Mouse (Mus musculus) large intestine, adult 2 months (tissue): ENCODE measurements at regions not wholly inside any gene's neighbourhood (a gene's known extent, or its start where the extent isn't known, plus 50 kb on each side); places are given as distances from the start of the nearest gene placed in this dataset.

Experiments
- DNase-seq: peaks from one replicate; pipeline ENCODE4 v3.0.0-alpha.2; 2012; ENCODE audit warnings: low read depth, low spot score
- WGBS: fragments of 180-500 bp; shearing (Covaris S2); methylation state at CpG from one replicate; pipeline ENCODE4 v1.1.7; 2018; 5-methylcytosine and 5-hydroxymethylcytosine counted together

DNA sequence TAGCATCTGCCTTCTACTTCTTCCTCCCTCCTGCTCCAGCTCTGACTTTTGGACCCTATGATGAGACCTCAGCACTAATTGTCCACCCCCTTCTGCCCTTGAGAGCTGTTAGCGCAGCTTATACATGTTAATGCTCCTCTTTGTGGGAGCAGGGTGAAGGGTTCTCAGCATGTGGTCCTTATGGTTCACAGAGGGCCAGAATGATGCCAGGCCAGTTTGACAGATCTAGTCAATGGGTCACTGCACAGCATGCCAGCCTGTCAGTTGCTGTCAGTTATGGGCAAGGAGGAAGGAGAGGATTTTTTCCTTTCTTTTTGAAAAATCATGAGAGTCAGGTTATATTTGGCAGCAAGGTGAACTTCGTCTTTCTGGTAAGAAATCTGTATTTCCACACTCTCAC is 68.4 kb downstream of the 4931417E11Rik start:
- 85% methylated on average over 2 of the region's 2 CpGs for WGBS
- DNase-seq, result no peak

- no peak for DNase-seq
- WGBS, result 58% methylated on average over 6 of the region's 6 CpGs
These were observed 80.2 kb downstream of the 4931417E11Rik start for GRCm38 (mm10) chr6:73389301-73389700.

GRCm38 (mm10) chr6:73386261-73386660 is 83.2 kb downstream of the 4931417E11Rik start:
- 80% methylated on average over 3 of the region's 3 CpGs for WGBS
- no peak for DNase-seq

GRCm38 (mm10) chr6:73379825-73380224 is 89.6 kb downstream of the 4931417E11Rik start:
- 60% methylated on average over 5 of the region's 5 CpGs for WGBS
- DNase-seq, result no peak

- no peak for DNase-seq
- WGBS, result 86% methylated on average over 8 of the region's 8 CpGs
These were observed 91.6 kb downstream of the 4931417E11Rik start for GRCm38 (mm10) chr6:73377884-73378283.

- DNase-seq, result no peak
- WGBS, result 97% methylated on average over 11 of the region's 11 CpGs
These were observed 93.2 kb downstream of the 4931417E11Rik start for GRCm38 (mm10) chr6:73376291-73376690.

- no peak for DNase-seq
- WGBS, result 81% methylated on average over 5 of the region's 5 CpGs
These were observed 96.6 kb downstream of the 4931417E11Rik start for GRCm38 (mm10) chr6:73372901-73373300.

DNA sequence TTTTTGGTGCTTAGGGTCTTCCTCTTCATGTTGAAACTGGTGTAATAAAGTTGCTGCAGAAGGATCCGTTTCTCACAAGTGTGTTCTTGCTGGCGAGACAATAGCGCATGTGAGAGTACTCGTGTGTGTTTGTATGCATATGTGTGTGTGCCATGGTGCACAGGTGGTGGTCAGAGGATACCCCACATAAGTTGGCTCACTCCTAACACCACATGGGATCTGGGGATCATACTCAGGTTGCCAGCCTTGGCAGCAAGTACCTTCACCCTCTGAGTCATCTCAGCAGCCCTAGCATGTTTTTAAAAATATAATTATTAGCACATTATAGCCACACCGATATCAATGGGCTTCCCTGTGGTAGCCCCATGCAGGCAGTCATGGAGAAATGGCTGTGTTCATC is 97.6 kb downstream of the 4931417E11Rik start:
- no peak for DNase-seq
- WGBS, result 84% methylated on average over 5 of the region's 5 CpGs

DNA sequence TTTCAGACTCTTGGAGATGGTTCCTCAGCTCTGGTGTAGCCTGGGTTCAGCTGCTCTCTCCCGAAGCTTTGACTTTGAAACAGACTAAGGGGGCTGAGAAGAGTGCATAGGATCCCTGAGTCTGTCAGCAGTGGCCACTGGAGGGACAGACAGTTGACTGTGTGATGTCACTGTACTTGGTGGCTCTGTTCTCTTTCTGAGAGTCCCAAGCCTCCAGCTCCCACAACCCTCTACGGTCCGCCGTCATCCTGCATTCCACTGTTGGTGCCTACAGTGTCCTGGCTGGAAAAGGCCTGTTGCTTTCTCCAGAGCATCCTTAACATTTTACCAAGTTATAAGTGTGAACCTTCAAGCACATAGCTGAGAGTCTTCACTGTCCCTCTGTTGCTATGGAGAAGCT is 98.6 kb downstream of the 4931417E11Rik start:
- WGBS, result 92% methylated on average over 4 of the region's 4 CpGs
- DNase-seq, result no peak

- no peak for DNase-seq
- 29% methylated on average over 6 of the region's 6 CpGs for WGBS
These were observed 100.7 kb downstream of the 4931417E11Rik start for GRCm38 (mm10) chr6:73368836-73369141.

DNA sequence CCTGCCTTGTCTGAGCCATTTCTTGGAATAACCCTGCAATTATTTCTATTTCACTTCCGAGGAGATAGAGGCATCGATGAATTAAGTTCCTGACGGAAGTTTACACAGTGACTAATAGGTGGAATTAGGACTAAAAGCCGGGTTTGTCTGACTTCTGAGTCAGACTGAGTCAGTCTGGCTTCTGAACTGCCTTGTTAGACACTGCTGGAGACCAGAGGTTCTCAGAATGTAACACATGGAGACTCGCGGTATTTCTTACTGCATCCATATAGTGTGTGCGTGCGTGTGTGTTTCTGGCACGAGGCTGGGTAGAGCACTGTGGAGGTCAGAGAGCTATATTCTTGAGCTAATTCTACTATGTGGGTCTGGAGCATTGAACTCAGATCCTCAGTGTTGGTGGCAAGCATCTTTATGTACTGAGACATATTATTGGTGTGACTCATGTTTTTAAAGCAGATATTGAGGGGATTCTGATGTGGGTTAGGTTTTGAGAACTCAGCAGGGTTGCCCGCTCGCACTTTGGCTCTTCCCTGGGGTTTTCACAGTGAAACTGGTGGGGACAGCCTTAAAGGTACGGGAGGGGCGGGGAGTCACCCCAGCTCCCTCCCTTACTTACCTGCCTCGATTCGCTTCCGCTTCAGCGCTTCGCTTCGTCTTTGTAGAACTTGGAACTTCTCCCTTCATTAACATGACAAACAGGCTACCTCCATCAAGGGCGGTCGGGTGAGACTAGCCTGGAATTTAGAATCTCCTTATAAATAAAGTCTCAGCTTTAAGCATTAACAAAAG is 101.2 kb downstream of the 4931417E11Rik start:
- 10% methylated on average over 21 of the region's 21 CpGs for WGBS
- no peak for DNase-seq

GRCm38 (mm10) chr6:73367616-73368015 is 101.9 kb downstream of the 4931417E11Rik start:
- DNase-seq, result peak; percentile 55
- WGBS, result 2% methylated on average over 5 of the region's 5 CpGs

GRCm38 (mm10) chr6:73366626-73367025 is 102.8 kb downstream of the 4931417E11Rik start:
- DNase-seq, result no peak
- WGBS, result 93% methylated on average over 2 of the region's 2 CpGs

DNA sequence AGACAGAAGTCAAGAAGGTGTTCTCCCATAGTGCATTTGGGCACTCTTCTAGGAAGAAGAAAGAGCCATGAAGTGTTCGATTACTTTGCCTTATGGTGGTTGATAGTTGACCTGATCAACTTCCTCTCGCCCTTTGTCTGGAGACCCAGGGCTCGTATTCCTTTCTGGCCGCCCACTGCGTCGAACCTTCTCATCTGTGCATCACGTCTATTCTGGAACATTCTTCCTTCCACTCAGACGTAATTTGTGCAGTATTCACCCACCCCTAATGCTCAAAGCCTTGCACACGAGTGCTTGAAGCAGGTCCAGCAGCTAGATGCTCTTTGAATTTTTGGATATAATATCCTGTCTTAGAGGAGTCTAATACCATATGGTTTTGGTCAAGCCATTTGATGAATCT is 104.2 kb downstream of the 4931417E11Rik start:
- WGBS, result 83% methylated on average over 9 of the region's 9 CpGs
- no peak for DNase-seq

DNA sequence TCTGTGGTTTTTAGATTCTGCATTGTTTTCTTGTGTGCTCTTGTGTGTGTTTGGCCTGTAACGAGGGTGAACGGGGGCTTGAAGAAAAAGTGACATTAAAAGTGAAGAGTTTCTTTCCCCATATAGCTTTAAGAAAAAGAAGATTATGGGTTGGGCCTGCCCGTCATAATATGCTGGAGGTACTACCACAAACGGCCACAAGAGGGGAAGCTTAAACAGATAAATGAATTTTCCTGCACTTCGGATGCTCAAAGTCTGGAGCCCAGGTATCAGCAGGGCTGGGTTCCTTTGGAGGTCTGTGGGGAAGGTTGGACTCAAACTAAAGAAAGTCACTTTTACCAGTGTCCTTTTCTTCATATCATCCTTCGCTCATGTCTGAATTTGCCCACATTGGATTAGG is 86.8 kb downstream of the Suclg1 start:
- 45% methylated on average over 6 of the region's 6 CpGs for WGBS
- no peak for DNase-seq

- DNase-seq, result no peak
- 47% methylated on average over 11 of the region's 11 CpGs for WGBS
These were observed 81.5 kb downstream of the Suclg1 start for GRCm38 (mm10) chr6:73329666-73330065.
